Mouse (Mus musculus) limb, embryonic 15.5 days (tissue): ENCODE data around the gene Tmf1. TPM values are rescaled to one million over a fixed set of nuclear protein-coding genes. Genes with fewer than 3 reads are reported as not detected.

Experiments
- ATAC-seq: fragments of 200-750 bp; cut with Nextera tagmentation; 2 replicates; pipeline ENCODE4 v1.8.0; 2017; ENCODE audit warnings: low read depth, moderate TSS enrichment; ENCODE audit not compliant: insufficient number of reproducible peaks, low FRiP score, low TSS enrichment
- H3K27ac ChIP-seq: fragments of 300-500 bp; sonication (generic); 2 replicates; pipeline ENCODE4 v1.5.1; 2015; ENCODE audit warnings: moderate library complexity, mild to moderate bottlenecking, inconsistent platforms
- H3K27me3 ChIP-seq: fragments of 300-500 bp; sonication (generic); 2 replicates; pipeline ENCODE4 v1.6.1; 2015; ENCODE audit warnings: inconsistent platforms
- H3K36me3 ChIP-seq: fragments of 300-500 bp; sonication (generic); 2 replicates; pipeline ENCODE4 v1.6.1; 2015; ENCODE audit warnings: inconsistent platforms
- H3K4me1 ChIP-seq: fragments of 300-500 bp; sonication (generic); 2 replicates; pipeline ENCODE4 v1.6.1; 2015; ENCODE audit warnings: inconsistent platforms
- H3K4me2 ChIP-seq: fragments of 300-500 bp; sonication (generic); 2 replicates; pipeline ENCODE4 v1.6.1; 2015; ENCODE audit warnings: mild to moderate bottlenecking, inconsistent platforms
- H3K4me3 ChIP-seq: fragments of 300-500 bp; sonication (generic); 2 replicates; pipeline ENCODE4 v1.5.1; 2015; ENCODE audit warnings: mild to moderate bottlenecking, inconsistent platforms
- H3K9ac ChIP-seq: fragments of 300-500 bp; sonication (generic); 2 replicates; pipeline ENCODE4 v1.6.1; 2015; ENCODE audit warnings: inconsistent platforms
- H3K9me3 ChIP-seq: fragments of 300-500 bp; sonication (generic); 2 replicates; pipeline ENCODE4 v1.6.1; 2016; ENCODE audit warnings: inconsistent platforms
- WGBS: fragments of 180-500 bp; shearing (Covaris S2); methylation state at CpG from one replicate; pipeline ENCODE4 v1.1.7; 2015; 5-methylcytosine and 5-hydroxymethylcytosine counted together
- polyA plus RNA-seq: library from polyadenylated mRNA; unstranded; fragments of >200 nt; fragmentation: Nextera tagmentation; extraction: Ambion mirVana; gene quantifications from 2 replicates; pipeline ENCODE4 v1.2.1, GENCODE M21; 2015

Gene Tmf1
- polyA plus RNA-seq, 1 experiment from 2014 or later = 40.3 TPM

GRCm38 (mm10) chr6:97211981-97212380 lies 33.1 kb upstream of the Tmf1 start:
- no peaks in the 10 kb centered on the region; the same call in 1 of the 2 replicates for H3K36me3 ChIP-seq
- peak overlapping the region; percentile 68 for H3K4me3 ChIP-seq
- no peaks in the 10 kb centered on the region for H3K27me3 ChIP-seq
- no peak overlapping the region for H3K9ac ChIP-seq
- no peak for ATAC-seq
- peak overlapping the region; percentile 76 for H3K4me2 ChIP-seq
- peaks cover 7% of the 10 kb centered on the region; the same call in 1 of the 2 replicates for H3K4me1 ChIP-seq
- H3K9me3 ChIP-seq = no peaks in the 10 kb centered on the region
- 60% methylated on average over 12 of the region's 12 CpGs for WGBS
- H3K27ac ChIP-seq = no peak overlapping the region

DNA sequence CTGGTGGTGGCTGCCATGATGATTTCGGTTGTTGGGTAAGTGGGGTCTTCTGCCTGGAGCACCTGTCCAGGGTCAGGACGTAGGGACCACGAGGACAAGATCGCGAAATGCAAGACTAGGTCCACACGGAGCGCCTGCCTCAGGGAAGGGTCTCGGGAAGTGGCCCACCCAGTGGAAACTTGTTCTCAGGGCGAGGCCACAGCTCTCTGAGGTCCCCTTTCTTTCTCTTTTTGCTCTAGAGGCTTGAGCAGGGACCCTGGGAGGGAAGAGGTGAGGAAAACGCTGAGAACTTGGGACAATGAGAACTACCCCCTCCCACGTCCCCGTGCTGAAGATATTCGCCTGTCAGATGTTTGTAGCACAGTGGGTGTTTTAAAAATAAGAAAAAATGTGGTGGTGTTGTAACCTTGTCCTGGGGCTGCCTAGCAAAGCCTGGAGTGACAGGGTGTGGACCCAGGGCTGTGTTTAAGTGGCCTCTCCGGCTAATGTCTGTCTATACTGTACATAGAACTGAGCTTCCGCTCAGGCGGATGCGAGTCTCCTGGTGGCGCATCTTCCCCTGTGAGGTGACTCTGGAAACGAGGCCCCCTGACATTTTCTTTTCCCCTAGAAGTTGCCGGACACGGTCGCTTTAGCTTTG lies 32.2 kb upstream of the Tmf1 start:
- peak overlapping the region; percentile 76 for H3K4me2 ChIP-seq
- 3% methylated on average over 22 of the region's 22 CpGs for WGBS
- peak overlapping the region; percentile 67 for H3K27ac ChIP-seq

GRCm38 (mm10) chr6:97210191-97210961 lies 31.5 kb upstream of the Tmf1 start, which contains the start of gene Arl6ip5:
Gene Arl6ip5, plus strand, starts transcription at chr6:97210689.
- Histone ChIP-seq H3K27ac (peak within 1 kb of the TSS; percentile 67), H3K36me3 (no peaks in the 10 kb centered on the region; the same call in 1 of the 2 replicates), H3K4me2 (peak within 1 kb of the TSS; percentile 76), H3K4me3 (peak within 1 kb of the TSS; percentile 68), H3K9me3 (no peaks in the 10 kb centered on the region), H3K4me1 (peaks cover 7% of the 10 kb centered on the region; the same call in 1 of the 2 replicates), H3K27me3 (no peaks in the 10 kb centered on the region), H3K9ac (peak within 1 kb of the TSS; percentile 50)
- WGBS = 8% methylated on average over 32 of the region's 32 CpGs
- ATAC-seq = peak; percentile 76

More for the DNA sequence above, 32.2 kb upstream of the Tmf1 start:
- Histone ChIP-seq H3K9ac (peak overlapping the region; percentile 50), H3K4me3 (peak overlapping the region; percentile 68), H3K36me3 (no peaks in the 10 kb centered on the region; the same call in 1 of the 2 replicates), H3K4me1 (peaks cover 7% of the 10 kb centered on the region; the same call in 1 of the 2 replicates), H3K27me3 (no peaks in the 10 kb centered on the region), H3K9me3 (no peaks in the 10 kb centered on the region)
- 0 out of 2 replicates have a peak, but pooled peaks have one; percentile 57 for ATAC-seq

GRCm38 (mm10) chr6:97209751-97210150 lies 30.8 kb upstream of the Tmf1 start:
- WGBS = 94% methylated on average over 4 of the region's 4 CpGs
- H3K9ac ChIP-seq = no peak overlapping the region
- H3K27me3 ChIP-seq = no peaks in the 10 kb centered on the region
- no peak overlapping the region for H3K27ac ChIP-seq
- no peaks in the 10 kb centered on the region for H3K9me3 ChIP-seq
- H3K4me3 ChIP-seq = no peak overlapping the region
- H3K4me2 ChIP-seq = no peak overlapping the region
- no peaks in the 10 kb centered on the region for H3K36me3 ChIP-seq
- no peak for ATAC-seq
- peaks cover 7% of the 10 kb centered on the region; the same call in 1 of the 2 replicates for H3K4me1 ChIP-seq

GRCm38 (mm10) chr6:97209201-97209600 lies 30.3 kb upstream of the Tmf1 start:
- Histone ChIP-seq H3K9ac (no peak overlapping the region), H3K4me2 (no peak overlapping the region), H3K27me3 (no peaks in the 10 kb centered on the region), H3K27ac (no peak overlapping the region), H3K4me3 (no peak overlapping the region), H3K36me3 (no peaks in the 10 kb centered on the region), H3K9me3 (no peaks in the 10 kb centered on the region), H3K4me1 (peaks cover 10% of the 10 kb centered on the region; the same call in 1 of the 2 replicates)
- ATAC-seq = no peak
- WGBS = 59% methylated on average over 3 of the region's 3 CpGs

- no peaks in the 10 kb centered on the region for H3K36me3 ChIP-seq
- no peak overlapping the region for H3K4me3 ChIP-seq
- H3K4me1 ChIP-seq = peaks cover 15% of the 10 kb centered on the region; the same call in 1 of the 2 replicates
- no peaks in the 10 kb centered on the region for H3K9me3 ChIP-seq
- ATAC-seq = no peak
- H3K4me2 ChIP-seq = no peak overlapping the region
- H3K27ac ChIP-seq = no peak overlapping the region
- no peak overlapping the region for H3K9ac ChIP-seq
- 43% methylated on average over 3 of the region's 3 CpGs for WGBS
- H3K27me3 ChIP-seq = no peaks in the 10 kb centered on the region
These were observed 29.5 kb upstream of the Tmf1 start for GRCm38 (mm10) chr6:97208406-97208805.

- 68% methylated on average over 4 of the region's 4 CpGs for WGBS
- no peak overlapping the region for H3K27ac ChIP-seq
- H3K9ac ChIP-seq = no peak overlapping the region
- no peaks in the 10 kb centered on the region for H3K27me3 ChIP-seq
- ATAC-seq = no peak
- H3K36me3 ChIP-seq = no peaks in the 10 kb centered on the region
- no peaks in the 10 kb centered on the region for H3K9me3 ChIP-seq
- H3K4me3 ChIP-seq = no peak overlapping the region
- H3K4me2 ChIP-seq = no peak overlapping the region
- H3K4me1 ChIP-seq = peaks cover 13% of the 10 kb centered on the region; the same call in 1 of the 2 replicates
These were observed 28.2 kb upstream of the Tmf1 start for GRCm38 (mm10) chr6:97207085-97207484.

GRCm38 (mm10) chr6:97205439-97205885 lies 26.5 kb upstream of the Tmf1 start, which contains the start of gene Uba3:
Gene Uba3, minus strand, starts transcription at chr6:97205647.
- Histone ChIP-seq H3K36me3 (peaks cover 5% of the 10 kb centered on the region; the same call in 1 of the 2 replicates), H3K4me1 (peaks cover 10% of the 10 kb centered on the region; the same call in 1 of the 2 replicates), H3K4me2 (peak within 1 kb of the TSS; percentile 65), H3K4me3 (peak within 1 kb of the TSS; percentile 86), H3K9me3 (no peaks in the 10 kb centered on the region), H3K9ac (peak within 1 kb of the TSS; percentile 95), H3K27me3 (no peaks in the 10 kb centered on the region), H3K27ac (peak within 1 kb of the TSS; percentile 85)
- under 1% methylated on average over 35 of the region's 38 CpGs for WGBS
- peak; percentile 98 for ATAC-seq

GRCm38 (mm10) chr6:97204952-97205351 lies 26.0 kb upstream of the Tmf1 start:
- under 1% methylated on average over 16 of the region's 16 CpGs for WGBS
- peak overlapping the region; percentile 85 for H3K27ac ChIP-seq
- H3K9me3 ChIP-seq = no peaks in the 10 kb centered on the region
- H3K27me3 ChIP-seq = no peaks in the 10 kb centered on the region
- H3K4me1 ChIP-seq = peaks cover 10% of the 10 kb centered on the region; the same call in 1 of the 2 replicates
- peak overlapping the region; percentile 86 for H3K4me3 ChIP-seq
- peak overlapping the region; percentile 95 for H3K9ac ChIP-seq
- H3K4me2 ChIP-seq = peak overlapping the region; percentile 65
- H3K36me3 ChIP-seq = peaks cover 5% of the 10 kb centered on the region; the same call in 1 of the 2 replicates
- ATAC-seq = 0 out of 2 replicates have a peak, but pooled peaks have one; percentile 42

DNA sequence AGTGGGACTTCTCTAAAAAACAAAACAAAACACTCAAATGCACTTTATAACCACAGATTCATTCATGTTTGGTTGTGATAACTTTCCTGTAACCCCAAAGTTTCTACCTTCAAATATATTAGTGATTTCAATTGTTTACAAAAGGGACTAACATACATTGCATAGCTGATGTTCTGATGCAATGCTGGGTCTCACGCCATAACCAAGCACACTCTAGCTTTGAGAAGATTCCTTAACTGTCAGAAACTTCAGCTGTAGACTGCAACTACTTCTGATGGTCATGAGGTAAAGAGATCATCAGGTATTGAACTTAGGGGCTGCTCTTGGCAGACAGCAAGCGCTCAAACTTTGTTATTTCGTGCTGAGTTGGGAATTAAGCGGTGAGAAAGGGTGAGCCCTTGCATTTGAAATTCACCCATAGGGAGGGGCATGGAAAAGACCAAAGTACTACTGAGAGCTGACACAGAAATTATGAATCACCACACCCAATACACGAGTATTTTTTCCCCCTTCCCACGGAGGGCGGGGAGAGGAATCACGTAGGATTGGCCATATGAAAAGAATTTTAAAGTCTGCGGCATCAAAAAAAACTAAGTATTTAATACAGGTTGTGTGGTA lies 25.4 kb upstream of the Tmf1 start:
- Histone ChIP-seq H3K4me1 (peaks cover 10% of the 10 kb centered on the region; the same call in 1 of the 2 replicates), H3K27me3 (no peaks in the 10 kb centered on the region), H3K9ac (peak overlapping the region; percentile 95; the same call in 1 of the 2 replicates), H3K4me3 (peak overlapping the region; percentile 86), H3K4me2 (peak overlapping the region; percentile 65), H3K27ac (peak overlapping the region; percentile 85; the same call in 1 of the 2 replicates), H3K9me3 (no peaks in the 10 kb centered on the region), H3K36me3 (peaks cover 5% of the 10 kb centered on the region; the same call in 1 of the 2 replicates)
- no peak for ATAC-seq
- 9% methylated on average over 9 of the region's 9 CpGs for WGBS

GRCm38 (mm10) chr6:97202477-97202876 lies 23.6 kb upstream of the Tmf1 start:
- no peak overlapping the region for H3K9ac ChIP-seq
- H3K4me3 ChIP-seq = no peak overlapping the region
- H3K4me2 ChIP-seq = no peak overlapping the region
- H3K4me1 ChIP-seq = peaks cover 10% of the 10 kb centered on the region; the same call in 1 of the 2 replicates
- H3K27me3 ChIP-seq = no peaks in the 10 kb centered on the region
- H3K27ac ChIP-seq = no peak overlapping the region
- WGBS = 87% methylated on average over 3 of the region's 3 CpGs
- H3K36me3 ChIP-seq = peaks cover 14% of the 10 kb centered on the region
- no peaks in the 10 kb centered on the region for H3K9me3 ChIP-seq
- ATAC-seq = no peak
